Comparison of ENCODE assay signal across 8 mouse cellular contexts in the genomic region with DNA sequence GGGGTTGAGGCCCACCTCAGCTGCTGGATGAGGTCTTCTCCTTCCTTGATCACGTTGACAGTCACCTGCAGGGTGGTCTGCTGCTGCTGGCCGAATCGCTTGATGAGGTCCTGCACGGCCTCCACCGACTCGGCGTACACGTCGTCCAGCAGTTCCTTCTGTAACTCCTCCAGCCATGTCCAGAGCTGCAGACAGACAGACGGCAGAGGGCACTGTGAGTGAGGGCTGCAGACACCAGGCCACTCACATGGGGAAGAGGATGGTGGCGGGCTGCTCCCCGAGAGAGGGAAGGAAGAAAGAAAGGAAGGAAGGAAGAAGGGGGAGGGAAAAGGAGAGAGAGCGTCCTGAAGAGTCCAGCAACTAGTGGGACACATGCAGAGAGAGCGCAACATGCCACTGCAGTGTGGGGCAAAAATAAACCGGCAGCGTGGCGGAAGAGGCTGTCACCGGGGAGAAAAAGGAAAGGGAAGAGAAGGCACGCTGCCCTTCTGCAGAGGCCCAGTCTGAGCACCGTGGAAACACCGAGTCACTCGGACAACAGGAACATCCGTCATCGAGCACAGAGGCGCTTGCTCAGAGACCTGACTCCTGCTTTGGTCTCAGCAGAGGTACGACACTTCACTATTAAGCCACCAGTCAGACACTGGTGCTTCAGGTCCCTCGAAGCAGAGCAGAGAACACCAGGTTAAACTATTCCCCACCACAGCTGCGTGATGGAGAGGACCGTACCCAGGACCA.
A peak's percentile ranks its signal among the peaks of the same experiment; 100 is the strongest.
DNase-seq lines count a peak whose midpoint lies in the region; ATAC-seq and TF ChIP-seq lines count a peak whose summit lies in the region.

No protein-coding gene starts in this region.

- H3K27ac ChIP-seq in lung, embryonic 14.5 days (ENCODE audit: low read depth), result peak overlapping the region; percentile 34; the same call in 1 of the 2 replicates
- peak overlapping the region; percentile 3; the same call in 1 of the 2 replicates for H3K27ac ChIP-seq in heart, adult 2 months

- peak; percentile 47 for TF ChIP-seq CTCF in lung, embryonic 14.5 days (IDR thresholded peaks at IDR 0.05; ENCODE audit: low read depth)
- TF ChIP-seq CTCF in heart, adult 2 months (IDR thresholded peaks at IDR 0.05), result peak; percentile 58

- no peak overlapping the region for H3K4me3 ChIP-seq in lung, embryonic 14.5 days (ENCODE audit: low read depth, low read length)
- no peak overlapping the region for H3K4me3 ChIP-seq in heart, adult 2 months
- H3K4me3 ChIP-seq in myocyte, result no peak overlapping the region

- H3K9ac ChIP-seq in lung, embryonic 14.5 days, result no peak overlapping the region; the same call in 1 of the 2 replicates
- H3K9ac ChIP-seq in heart, adult 2 months (ENCODE audit: low read depth, low read length), result no peak overlapping the region

- peak overlapping the region; percentile 40 for H3K4me2 ChIP-seq in lung, embryonic 14.5 days
- no peak overlapping the region for H3K4me2 ChIP-seq in myocyte (ENCODE audit: low read depth)

- H3K36me3 ChIP-seq in lung, embryonic 14.5 days (ENCODE audit: insufficient read depth), result peaks cover 57% of the 10 kb centered on the region
- H3K36me3 ChIP-seq in heart, adult 2 months (ENCODE audit: control insufficient read depth, insufficient read depth, low read length), result peaks cover 2% of the 10 kb centered on the region; the same call in 1 of the 2 replicates
- peaks cover 71% of the 10 kb centered on the region for H3K36me3 ChIP-seq in myocyte (ENCODE audit: control insufficient read depth, insufficient read depth)

- intact Hi-C loops in heart, adult 2 months (cut with DNase I), result loop anchor here (1.0 to 5.0 kb wide), 2 partner anchors 28 to 326 kb away; no protein-coding TSS in a partner anchor
- intact Hi-C loops in left cerebral cortex, postnatal 36 days (cut with DNase I), result loop anchor here (2.0 kb wide), 1 partner anchor 29 kb away; no protein-coding TSS in a partner anchor

- WGBS in lung, embryonic 14.5 days, result 25% methylated on average over 29 of the region's 29 CpGs
- WGBS in heart, adult 2 months, result 18% methylated on average over 29 of the region's 29 CpGs

- TF ChIP-seq EP300 in heart, adult 2 months (IDR thresholded peaks at IDR 0.05; ENCODE audit: insufficient read depth, low read depth, low read length), result no peak

- H3K27me3 ChIP-seq in lung, embryonic 14.5 days (ENCODE audit: insufficient read depth, low read length), result no peaks in the 10 kb centered on the region
- H3K27me3 ChIP-seq in heart, adult 2 months (ENCODE audit: control insufficient read depth, insufficient read depth, low read length), result no peaks in the 10 kb centered on the region
- H3K27me3 ChIP-seq in myocyte (ENCODE audit: control insufficient read depth, insufficient read depth, insufficient read length), result no peaks in the 10 kb centered on the region

- no peaks in the 10 kb centered on the region for H3K79me2 ChIP-seq in heart, adult 2 months (replicated peaks; ENCODE audit: control insufficient read depth, insufficient read depth, low read length)
- no peaks in the 10 kb centered on the region for H3K79me2 ChIP-seq in myocyte (ENCODE audit: control insufficient read depth, insufficient read depth)

- no peaks in the 10 kb centered on the region for H3K4me1 ChIP-seq in lung, embryonic 14.5 days (ENCODE audit: insufficient read depth)
- peaks cover 12% of the 10 kb centered on the region for H3K4me1 ChIP-seq in heart, adult 2 months (ENCODE audit: control insufficient read depth, insufficient read depth, low read length)

- H3K9me3 ChIP-seq in lung, embryonic 14.5 days (ENCODE audit: low read depth, low read length), result no peaks in the 10 kb centered on the region

- ATAC-seq in lung, embryonic 14.5 days (ENCODE audit: insufficient read depth), result peak; percentile 45; the same call in 1 of the 2 replicates

- TF ChIP-seq POLR2A in heart, adult 2 months (IDR thresholded peaks at IDR 0.05; ENCODE audit: insufficient read depth, low read depth, low read length), result no peak
- TF ChIP-seq POLR2A in myocyte (IDR thresholded peaks at IDR 0.05; ENCODE audit: insufficient read length, low read depth), result no peak

- H3ac ChIP-seq in myocyte (ENCODE audit: control insufficient read depth, insufficient read length), result no peak overlapping the region

- DNase-seq in lung, embryonic 14.5 days, result peak; percentile 50
- no peak for DNase-seq in lung, postnatal 25 days (ENCODE audit: low spot score)
- peak; percentile 39 to 42 for DNase-seq in heart, adult 2 months
- DNase-seq in kidney, postnatal 10 days, result peak; percentile 47
- no peak for DNase-seq in right cerebral cortex, postnatal 14 days
- no peak for DNase-seq in cerebellum, adult 18-20 months
- DNase-seq in left cerebral cortex, postnatal 36 days (ENCODE audit: low spot score in 2 of 2), result no peak

TF ChIP-seq in myocyte, 11 proteins besides CTCF, POLR2A, EP300 and RAD21:
- TF ChIP-seq MYOG (IDR thresholded peaks at IDR 0.05; ENCODE audit: control insufficient read depth in 1 of 3, insufficient read depth in 1 of 3, insufficient read length in 2 of 3, low read depth in 2 of 3) (no peak), MYOD1 (IDR thresholded peaks at IDR 0.05; ENCODE audit: control insufficient read depth in 1 of 3, insufficient read length in 2 of 3, low read depth in 2 of 3) (no peak), REST (IDR thresholded peaks at IDR 0.05; ENCODE audit: insufficient read depth, insufficient read length) (no peak), POLR2AphosphoS2 (IDR thresholded peaks at IDR 0.05; ENCODE audit: insufficient read length, low read depth) (peak; percentile 20), MAX (IDR thresholded peaks at IDR 0.05; ENCODE audit: low read depth) (no peak), SRF (IDR thresholded peaks at IDR 0.05; ENCODE audit: control insufficient read depth, insufficient read length, low read depth) (no peak), E2F4 (IDR thresholded peaks at IDR 0.05; ENCODE audit: insufficient read depth) (no peak), USF1 (IDR thresholded peaks at IDR 0.05; ENCODE audit: low read depth) (no peak)

Comparison
In these comparisons a context has a peak if more than half of its experiments do, and no peak if none do; other contexts are left out.
1. DNase-seq: peak in lung, embryonic 14.5 days (single experiment), heart, adult 2 months (2 of 2) and kidney, postnatal 10 days (single experiment); none in lung, postnatal 25 days (single experiment), right cerebral cortex, postnatal 14 days (single experiment), cerebellum, adult 18-20 months (0 of 2) and left cerebral cortex, postnatal 36 days (0 of 2).